ENCODE assay signal across 22 mouse cellular contexts in the genomic region with DNA sequence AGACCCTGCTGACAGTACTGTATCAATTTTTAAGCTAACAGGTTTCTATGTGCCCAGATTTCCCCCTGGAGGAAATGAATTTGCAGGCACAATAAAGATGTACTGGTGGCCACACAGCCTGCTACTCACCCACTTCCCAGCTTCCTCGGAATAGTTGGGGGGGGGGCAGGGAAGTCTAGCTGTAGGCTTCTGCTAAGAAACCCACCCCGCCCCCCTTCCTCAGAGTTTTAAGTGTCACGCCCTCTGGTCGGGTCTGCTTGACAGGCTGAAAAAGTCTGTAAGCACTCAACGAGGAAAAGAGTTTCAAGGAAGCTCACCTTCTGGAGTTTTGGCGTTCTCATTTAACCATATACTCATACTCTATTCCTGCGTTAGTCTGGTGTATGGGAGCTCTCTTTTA. TPM values are rescaled to one million over a fixed set of nuclear protein-coding genes. Genes with fewer than 3 reads are reported as not detected.
"Had no signal": no experiment of that assay in that cellular context is flagged by ENCODE, and none has a peak within 500 bp of the region (broad histone marks: within the 10 kb centered on the region; RNA-seq: fewer than 3 reads in every experiment).

No protein-coding gene starts in this region.

- ATAC-seq: lung, postnatal 0 days; midbrain, embryonic 16.5 days had no signal

- H3K9ac ChIP-seq: liver, embryonic 15.5 days; neural tube, embryonic 13.5 days; stomach, embryonic 15.5 days had no signal

- DNase-seq: lung, adult 2 months; lung, postnatal 4 days; right cerebral cortex, postnatal 14 days; thymus, adult 2 months; thymus, postnatal 36 days had no signal

- H3K36me3 ChIP-seq: limb, embryonic 10.5 days; liver, embryonic 15.5 days; neural tube, embryonic 13.5 days; stomach, embryonic 15.5 days had no signal

- H3K4me2 ChIP-seq: liver, embryonic 11.5 days; liver, embryonic 15.5 days; midbrain, embryonic 11.5 days; neural tube, embryonic 13.5 days; stomach, embryonic 15.5 days had no signal

- H3K27ac ChIP-seq: layer of hippocampus, adult 2 months; limb, embryonic 10.5 days; liver, embryonic 15.5 days; neural tube, embryonic 13.5 days; stomach, embryonic 15.5 days had no signal

- H3K9me3 ChIP-seq: limb, embryonic 10.5 days; liver, embryonic 15.5 days; neural tube, embryonic 13.5 days; stomach, embryonic 15.5 days had no signal

- H3K4me3 ChIP-seq: layer of hippocampus, adult 2 months; limb, embryonic 10.5 days; liver, embryonic 15.5 days; neural tube, embryonic 13.5 days; stomach, embryonic 15.5 days had no signal

RNA-seq across cellular contexts. Expression of gene Ifna1, which starts 13.4 kb away (rescaled TPM):
- total RNA-seq: layer of hippocampus, adult 2 months; layer of hippocampus, postnatal 10 days; left cerebral cortex, adult 18-20 months; left cerebral cortex, postnatal 10 days; megakaryocyte, adult 5-6 weeks had no signal
- polyA plus RNA-seq: kidney, embryonic 14.5 days; limb, embryonic 10.5 days; limb, embryonic 14.5 days; liver, embryonic 11.5 days; liver, embryonic 15.5 days; lung, adult 2 months; lung, postnatal 0 days; midbrain, embryonic 11.5 days; midbrain, embryonic 16.5 days; neural tube, embryonic 13.5 days; spleen, adult 2 months; stomach, embryonic 15.5 days; testis, adult 2 months; thymus, adult 2 months had no signal

RNA-seq across cellular contexts. Expression of gene Ifne, which starts 16.7 kb away (rescaled TPM):
- total RNA-seq: layer of hippocampus, adult 2 months; layer of hippocampus, postnatal 10 days; left cerebral cortex, adult 18-20 months; left cerebral cortex, postnatal 10 days; megakaryocyte, adult 5-6 weeks had no signal
- polyA plus RNA-seq: kidney, embryonic 14.5 days; limb, embryonic 10.5 days; limb, embryonic 14.5 days; liver, embryonic 11.5 days; liver, embryonic 15.5 days; lung, adult 2 months; lung, postnatal 0 days; midbrain, embryonic 11.5 days; midbrain, embryonic 16.5 days; neural tube, embryonic 13.5 days; spleen, adult 2 months; stomach, embryonic 15.5 days; testis, adult 2 months; thymus, adult 2 months had no signal

RNA-seq across cellular contexts. Expression of gene Ifna4, which starts 21.6 kb away (rescaled TPM):
- total RNA-seq: layer of hippocampus, adult 2 months; layer of hippocampus, postnatal 10 days; left cerebral cortex, adult 18-20 months; left cerebral cortex, postnatal 10 days; megakaryocyte, adult 5-6 weeks had no signal
- polyA plus RNA-seq: kidney, embryonic 14.5 days; limb, embryonic 10.5 days; limb, embryonic 14.5 days; liver, embryonic 11.5 days; liver, embryonic 15.5 days; lung, adult 2 months; lung, postnatal 0 days; midbrain, embryonic 11.5 days; midbrain, embryonic 16.5 days; neural tube, embryonic 13.5 days; spleen, adult 2 months; stomach, embryonic 15.5 days; testis, adult 2 months; thymus, adult 2 months had no signal

RNA-seq across cellular contexts. Expression of gene Ifna5, which starts 28.0 kb away (rescaled TPM):
- total RNA-seq: layer of hippocampus, adult 2 months; layer of hippocampus, postnatal 10 days; left cerebral cortex, adult 18-20 months; left cerebral cortex, postnatal 10 days; megakaryocyte, adult 5-6 weeks had no signal
- polyA plus RNA-seq: kidney, embryonic 14.5 days; limb, embryonic 10.5 days; limb, embryonic 14.5 days; liver, embryonic 11.5 days; liver, embryonic 15.5 days; lung, adult 2 months; lung, postnatal 0 days; midbrain, embryonic 11.5 days; midbrain, embryonic 16.5 days; neural tube, embryonic 13.5 days; spleen, adult 2 months; stomach, embryonic 15.5 days; testis, adult 2 months; thymus, adult 2 months had no signal

RNA-seq across cellular contexts. Expression of gene Ifna6, which starts 36.1 kb away (rescaled TPM):
- total RNA-seq: layer of hippocampus, adult 2 months; layer of hippocampus, postnatal 10 days; left cerebral cortex, adult 18-20 months; left cerebral cortex, postnatal 10 days; megakaryocyte, adult 5-6 weeks had no signal
- polyA plus RNA-seq: kidney, embryonic 14.5 days; limb, embryonic 10.5 days; limb, embryonic 14.5 days; liver, embryonic 11.5 days; liver, embryonic 15.5 days; lung, adult 2 months; lung, postnatal 0 days; midbrain, embryonic 11.5 days; midbrain, embryonic 16.5 days; neural tube, embryonic 13.5 days; spleen, adult 2 months; stomach, embryonic 15.5 days; testis, adult 2 months; thymus, adult 2 months had no signal
